Mouse (Mus musculus) E14TG2a.4 (cell line): Measurements from ENCODE around the gene Akap12.
A peak's percentile ranks its signal among the peaks of the same experiment; 100 is the strongest.

ENCODE experiments used
- H3K27me3 ChIP-seq: 2 replicates; pipeline ENCODE4 v1.6.1; 2014; ENCODE audit warnings: low read length, control low read depth; ENCODE audit not compliant: insufficient read depth
- H3K36me3 ChIP-seq: 2 replicates; pipeline ENCODE4 v1.6.1; 2014; ENCODE audit warnings: low read length, control low read depth; ENCODE audit not compliant: insufficient read depth
- H3K4me1 ChIP-seq: replicated peaks from 2 replicates; pipeline ENCODE4 v1.6.1; 2014; ENCODE audit warnings: low read depth, low read length, control low read depth
- H3K4me3 ChIP-seq: replicated peaks from 2 replicates; pipeline ENCODE4 v1.5.1; 2014; ENCODE audit warnings: mild to moderate bottlenecking, low read length
- H3K9me3 ChIP-seq: 2 replicates; pipeline ENCODE4 v1.6.1; 2014; ENCODE audit warnings: low read length, control low read depth
- CTCF ChIP-seq: conservative IDR thresholded peaks from 2 replicates; pipeline ENCODE4 v1.5.1; 2014; ENCODE audit warnings: low read length
- NANOG ChIP-seq: IDR thresholded peaks from 2 replicates; pipeline ENCODE4 v1.6.1; 2014; ENCODE audit warnings: borderline replicate concordance, low read length, mixed read lengths
- POU5F1 ChIP-seq: IDR thresholded peaks from 2 replicates; pipeline ENCODE4 v1.6.1; 2014; ENCODE audit warnings: low read length, borderline replicate concordance

Akap12 gene

DNA sequence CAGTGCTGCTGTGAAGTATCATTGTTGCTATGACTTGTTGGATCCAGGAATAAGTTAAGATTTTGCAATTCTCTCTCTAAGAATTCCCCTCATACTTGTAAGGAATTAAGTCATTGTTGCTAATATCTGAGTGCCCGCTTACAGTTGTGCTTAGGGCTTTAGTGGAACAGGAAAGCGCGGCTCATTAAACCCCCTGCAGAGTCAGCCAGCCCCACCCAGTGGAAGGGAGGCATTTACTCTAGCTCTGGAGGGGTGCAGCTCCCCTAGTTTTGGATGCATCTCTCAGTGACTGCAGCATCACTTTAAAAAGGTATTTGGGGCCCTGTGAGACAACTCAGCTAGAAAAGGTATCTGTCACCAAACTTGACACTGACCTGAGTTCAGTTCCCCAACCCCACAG lies 24.0 kb downstream of the Akap12 start:
- Histone ChIP-seq H3K4me3 (peak overlapping the region; percentile 76), H3K4me1 (peaks cover 83% of the 10 kb centered on the region)

DNA sequence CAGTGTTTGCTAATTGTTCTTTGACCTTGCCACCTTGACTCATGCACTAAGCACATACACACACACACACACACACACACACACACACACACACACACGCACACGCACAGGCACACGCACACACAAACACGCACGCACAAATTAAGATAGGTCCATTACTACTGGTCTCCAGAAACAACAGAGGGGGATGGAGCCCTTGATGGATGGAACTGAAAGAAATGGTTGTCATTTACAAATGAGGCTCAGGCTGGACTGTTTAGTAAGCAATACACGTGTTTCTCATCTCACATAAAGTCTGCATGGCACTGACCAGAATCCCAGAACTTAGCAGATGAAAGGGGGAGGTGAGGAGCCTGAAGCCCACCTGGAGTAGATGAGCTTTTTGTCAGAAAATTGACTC lies 24.4 kb downstream of the Akap12 start:
- Histone ChIP-seq H3K4me3 (peak overlapping the region; percentile 76), H3K4me1 (peaks cover 80% of the 10 kb centered on the region), H3K27me3 (no peaks in the 10 kb centered on the region), H3K9me3 (no peaks in the 10 kb centered on the region), H3K36me3 (peaks cover 29% of the 10 kb centered on the region)
- TF ChIP-seq NANOG, result no peak
- TF ChIP-seq CTCF, result no peak
- no peak for TF ChIP-seq POU5F1

More for the DNA sequence above, 24.0 kb downstream of the Akap12 start:
- TF ChIP-seq POU5F1 (no peak), CTCF (no peak), NANOG (no peak)
- Histone ChIP-seq H3K36me3 (peaks cover 29% of the 10 kb centered on the region), H3K9me3 (no peaks in the 10 kb centered on the region), H3K27me3 (no peaks in the 10 kb centered on the region)

DNA sequence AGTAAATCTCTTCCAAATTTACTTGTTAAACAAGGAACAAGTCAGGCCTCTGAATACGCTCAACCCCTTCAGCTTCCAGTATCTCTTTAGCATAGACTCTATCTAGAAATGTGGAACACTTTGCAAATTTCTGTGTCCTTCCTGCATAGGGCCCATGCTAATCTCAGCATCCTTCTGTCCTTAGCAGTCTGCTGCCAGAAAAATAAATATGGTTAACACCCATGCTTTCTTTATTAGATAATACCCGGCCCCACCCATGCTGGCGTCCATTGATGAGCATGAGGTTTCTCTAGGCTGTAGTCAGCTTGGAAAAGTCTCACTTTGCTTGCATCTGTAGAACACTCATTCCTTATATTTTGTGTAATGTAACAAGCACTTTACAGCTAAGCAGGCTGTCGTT lies 27.2 kb downstream of the Akap12 start:
- no peak overlapping the region for H3K4me3 ChIP-seq
- H3K4me1 ChIP-seq, result peaks cover 83% of the 10 kb centered on the region
- peaks cover 35% of the 10 kb centered on the region for H3K36me3 ChIP-seq
- no peaks in the 10 kb centered on the region for H3K27me3 ChIP-seq
- TF ChIP-seq CTCF (no peak), NANOG (no peak), POU5F1 (no peak)
- H3K9me3 ChIP-seq, result no peaks in the 10 kb centered on the region

DNA sequence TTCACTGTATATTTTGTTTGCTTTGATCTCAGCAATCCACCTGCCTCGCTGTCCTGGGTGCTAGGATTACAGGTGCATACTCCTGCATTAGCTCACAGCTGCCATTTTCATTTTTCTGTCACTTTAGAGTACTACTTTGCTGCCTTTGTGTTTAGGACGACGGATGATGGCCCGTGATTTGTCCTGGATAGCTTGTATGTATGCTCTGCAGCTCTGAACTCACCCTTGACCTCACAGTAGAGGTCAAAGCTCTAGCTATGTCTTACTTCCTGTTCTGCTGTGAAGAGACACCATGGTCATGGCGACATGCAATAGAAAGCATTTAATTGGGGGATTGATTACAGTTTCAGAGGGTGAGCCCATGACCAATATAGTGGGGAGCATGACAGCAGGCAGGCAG lies 37.4 kb downstream of the Akap12 start:
- Histone ChIP-seq H3K4me1 (peaks cover 84% of the 10 kb centered on the region), H3K36me3 (peaks cover 59% of the 10 kb centered on the region), H3K9me3 (no peaks in the 10 kb centered on the region), H3K4me3 (no peak overlapping the region), H3K27me3 (no peaks in the 10 kb centered on the region)
- TF ChIP-seq CTCF (no peak), NANOG (peak; percentile 73; the same call in 1 of the 2 replicates)

DNA sequence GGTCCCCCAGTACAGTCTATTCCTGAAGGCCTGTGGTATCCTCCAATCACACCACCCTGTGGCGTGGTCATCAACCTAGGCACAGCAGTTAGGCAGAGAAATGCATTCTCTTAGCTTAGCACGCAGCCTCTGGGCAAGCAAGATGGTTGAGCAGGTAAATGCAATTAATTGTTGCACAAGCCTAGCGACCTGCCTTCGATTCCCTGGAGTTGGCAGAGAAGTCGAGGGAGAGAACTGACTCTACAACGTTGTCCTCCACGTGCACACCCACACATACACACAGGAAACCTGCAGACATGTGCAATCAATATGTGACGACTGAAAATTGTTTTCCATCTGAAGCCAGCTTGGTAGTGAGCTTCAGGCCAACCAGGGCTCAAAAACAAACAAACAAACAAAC lies 57.7 kb downstream of the Akap12 start:
- Histone ChIP-seq H3K4me3 (no peak overlapping the region), H3K27me3 (no peaks in the 10 kb centered on the region), H3K4me1 (peaks cover 68% of the 10 kb centered on the region), H3K9me3 (peaks cover 5% of the 10 kb centered on the region; the same call in 1 of the 2 replicates), H3K36me3 (peaks cover 88% of the 10 kb centered on the region)
- no peak for TF ChIP-seq POU5F1
- TF ChIP-seq CTCF, result no peak
- TF ChIP-seq NANOG, result no peak

DNA sequence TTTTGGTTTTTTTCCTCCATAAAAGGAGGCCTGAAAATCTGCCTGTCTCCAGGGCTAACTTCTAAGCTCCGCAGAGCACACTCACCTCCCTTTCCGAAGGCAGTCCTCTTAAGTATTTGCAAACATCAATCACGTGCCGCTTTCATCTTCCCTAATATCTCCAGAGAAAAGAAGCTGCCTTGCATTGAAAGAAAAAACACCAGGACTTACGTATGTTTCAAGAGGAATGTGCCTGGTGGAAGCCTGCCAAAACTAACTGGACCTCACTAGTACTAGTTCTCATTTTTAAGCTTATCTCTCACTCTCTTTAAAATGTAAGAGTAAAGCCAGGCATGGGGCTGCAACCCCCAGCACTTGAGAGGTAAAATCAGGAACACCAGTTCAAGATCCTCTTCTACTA lies 59.4 kb downstream of the Akap12 start:
- TF ChIP-seq POU5F1, result no peak
- TF ChIP-seq CTCF, result no peak
- TF ChIP-seq NANOG, result no peak
- peaks cover 5% of the 10 kb centered on the region; the same call in 1 of the 2 replicates for H3K9me3 ChIP-seq
- peaks cover 80% of the 10 kb centered on the region for H3K4me1 ChIP-seq
- no peak overlapping the region for H3K4me3 ChIP-seq
- H3K36me3 ChIP-seq, result peaks cover 91% of the 10 kb centered on the region
- H3K27me3 ChIP-seq, result no peaks in the 10 kb centered on the region

DNA sequence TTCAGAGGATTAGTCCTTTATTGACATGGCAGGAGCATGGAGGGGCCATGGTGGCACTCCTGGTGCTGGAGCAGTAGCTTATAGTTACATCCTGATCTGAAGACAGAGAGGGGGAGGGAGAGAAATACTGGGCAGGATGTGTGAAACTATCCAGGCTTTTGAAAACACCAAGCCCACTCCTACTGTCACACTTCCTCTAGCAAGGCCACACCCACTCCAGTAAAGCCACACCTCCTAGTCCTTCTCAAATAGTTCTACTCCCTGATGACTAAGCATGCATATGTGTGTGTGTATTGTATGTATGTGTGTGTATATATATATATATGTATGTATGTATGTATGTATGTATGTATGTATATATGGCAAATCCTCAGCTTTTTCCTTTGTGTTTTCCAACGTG lies 61.5 kb downstream of the Akap12 start:
- Histone ChIP-seq H3K27me3 (no peaks in the 10 kb centered on the region), H3K4me1 (peaks cover 85% of the 10 kb centered on the region), H3K4me3 (no peak overlapping the region), H3K36me3 (peaks cover 73% of the 10 kb centered on the region), H3K9me3 (peaks cover 5% of the 10 kb centered on the region; the same call in 1 of the 2 replicates)
- no peak for TF ChIP-seq NANOG
- TF ChIP-seq CTCF, result no peak
- no peak for TF ChIP-seq POU5F1

DNA sequence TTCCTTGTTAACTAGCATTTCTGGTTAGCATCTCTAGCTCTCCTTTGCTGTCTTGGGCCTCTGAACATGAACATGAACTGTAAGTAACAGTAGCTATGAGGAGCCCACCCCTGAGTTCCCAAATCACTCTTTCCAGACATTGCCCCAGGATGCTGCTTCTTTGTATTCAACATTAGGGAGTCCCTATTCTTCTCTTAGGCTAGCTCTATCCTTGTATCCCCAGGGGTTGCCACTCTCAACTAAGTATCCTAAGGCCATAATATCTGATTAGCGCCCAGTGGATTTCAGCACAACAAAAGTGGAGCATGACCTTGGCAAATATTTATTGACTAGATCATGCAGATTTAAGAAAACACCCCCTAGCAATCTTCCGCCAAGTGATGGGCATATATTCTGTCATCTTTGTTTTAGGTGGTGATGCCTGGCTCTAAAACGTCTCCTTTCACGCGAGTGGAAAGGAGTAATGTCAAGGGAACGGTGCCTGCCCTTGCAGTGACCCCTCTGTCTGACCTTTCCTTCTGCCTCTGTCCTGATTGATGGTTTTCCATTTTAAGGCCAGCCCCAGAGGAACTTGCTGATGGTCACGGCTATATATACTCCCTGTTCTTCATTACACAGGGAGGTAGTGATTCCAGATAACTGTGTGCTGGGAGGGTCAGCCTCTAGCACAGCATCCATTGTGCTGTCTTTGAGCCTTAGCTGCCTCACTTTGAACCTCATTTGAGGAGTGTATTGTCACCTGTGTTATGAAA lies 66.2 kb downstream of the Akap12 start:
- Histone ChIP-seq H3K27me3 (no peaks in the 10 kb centered on the region), H3K4me1 (peaks cover 88% of the 10 kb centered on the region), H3K9me3 (peaks cover 3% of the 10 kb centered on the region; the same call in 1 of the 2 replicates), H3K4me3 (peak overlapping the region; percentile 24), H3K36me3 (peaks cover 30% of the 10 kb centered on the region)
- TF ChIP-seq NANOG, result peak; percentile 44; the same call in 1 of the 2 replicates
- TF ChIP-seq CTCF, result no peak
- TF ChIP-seq POU5F1, result no peak
